Mouse (Mus musculus): Measurements from ENCODE around the gene Vasp.
"Not testable (repeated sequence)": the region's sequence is repeated elsewhere in the genome, so short reads cannot be mapped to it uniquely, and the experiment has no call there.

Vasp gene

GRCm38 (mm10) chr7:19303770-19304169, 32.2 kb upstream of the Vasp start:
- DNase-seq (ENCODE audit: inconsistent ontology term): peak; percentile 83

- DNase-seq (ENCODE audit: inconsistent ontology term): no peak
Measured at GRCm38 (mm10) chr7:19303046-19303305, 31.4 kb upstream of the Vasp start.

GRCm38 (mm10) chr7:19302264-19303045, 30.8 kb upstream of the Vasp start:
- DNase-seq (ENCODE audit: inconsistent ontology term): no peak

- no peak for DNase-seq (ENCODE audit: inconsistent ontology term)
Measured at GRCm38 (mm10) chr7:19301461-19302263, 30.0 kb upstream of the Vasp start.

GRCm38 (mm10) chr7:19300501-19301421, 29.1 kb upstream of the Vasp start:
- DNase-seq (ENCODE audit: inconsistent ontology term): peak; percentile 82

- peak; percentile 61 for DNase-seq (ENCODE audit: inconsistent ontology term)
Measured at GRCm38 (mm10) chr7:19299194-19299593, 27.6 kb upstream of the Vasp start.

GRCm38 (mm10) chr7:19297794-19298193, 26.2 kb upstream of the Vasp start:
- no peak for DNase-seq (ENCODE audit: inconsistent ontology term)

- no peak for DNase-seq (ENCODE audit: inconsistent ontology term)
Measured at GRCm38 (mm10) chr7:19297034-19297433, 25.4 kb upstream of the Vasp start.

- DNase-seq (ENCODE audit: inconsistent ontology term): peak; percentile 94
Measured at GRCm38 (mm10) chr7:19295503-19296185, 24.0 kb upstream of the Vasp start.

- peak; percentile 67 for DNase-seq (ENCODE audit: inconsistent ontology term)
Measured at GRCm38 (mm10) chr7:19290969-19291596, 19.5 kb upstream of the Vasp start.

- no peak for DNase-seq (ENCODE audit: inconsistent ontology term)
Measured at GRCm38 (mm10) chr7:19284763-19285162, 13.1 kb upstream of the Vasp start.

- DNase-seq (ENCODE audit: inconsistent ontology term): no peak
Measured at GRCm38 (mm10) chr7:19283406-19283804, 11.8 kb upstream of the Vasp start.

GRCm38 (mm10) chr7:19282791-19283405, 11.3 kb upstream of the Vasp start:
- DNase-seq (ENCODE audit: inconsistent ontology term): peak; percentile 73

GRCm38 (mm10) chr7:19282385-19282784, 10.8 kb upstream of the Vasp start, which contains the start of gene Rtn2:
Gene Rtn2 (plus strand): TSS chr7:19282624.
- peak; percentile 91 for DNase-seq (ENCODE audit: inconsistent ontology term)

GRCm38 (mm10) chr7:19281680-19282304, 10.2 kb upstream of the Vasp start:
- not testable (repeated sequence) for DNase-seq (ENCODE audit: inconsistent ontology term)

GRCm38 (mm10) chr7:19279581-19280114, 8.0 kb upstream of the Vasp start, which contains the start of gene Ppm1n:
Gene Ppm1n (minus strand): TSS chr7:19280064.
- DNase-seq (ENCODE audit: inconsistent ontology term): no peak

GRCm38 (mm10) chr7:19279052-19279451, 7.4 kb upstream of the Vasp start:
- no peak for DNase-seq (ENCODE audit: inconsistent ontology term)

- DNase-seq (ENCODE audit: inconsistent ontology term): no peak
Measured at GRCm38 (mm10) chr7:19276253-19276652, 4.6 kb upstream of the Vasp start.

- DNase-seq (ENCODE audit: inconsistent ontology term): peak; percentile 80
Measured at GRCm38 (mm10) chr7:19272173-19272764, 652 bp upstream of the Vasp start.
